8 mouse cellular contexts compared by ENCODE assay signal in genomic region chr4:33242536-33242935, GRCm38 (mm10). TPM values are rescaled to one million over a fixed set of nuclear protein-coding genes. Genes with fewer than 3 reads are reported as not detected.
DNase-seq lines count a peak whose midpoint lies in the region; ATAC-seq and TF ChIP-seq lines count a peak whose summit lies in the region.

No protein-coding gene starts in this region.

- WGBS in heart, adult 2 months = 56% methylated on average over 5 of the region's 5 CpGs
- WGBS in kidney, embryonic 16.5 days = 65% methylated on average over 5 of the region's 5 CpGs

- peaks cover 4% of the 10 kb centered on the region for H3K79me2 ChIP-seq in heart, adult 2 months (replicated peaks; ENCODE audit: control insufficient read depth, insufficient read depth, low read length)

- no peak overlapping the region for H3K27ac ChIP-seq in heart, adult 2 months
- H3K27ac ChIP-seq in kidney, embryonic 16.5 days (ENCODE audit: low read length) = no peak overlapping the region

- ATAC-seq in kidney, embryonic 16.5 days (ENCODE audit: low FRiP score, low TSS enrichment) = no peak

- no peak overlapping the region for H3K4me2 ChIP-seq in kidney, embryonic 16.5 days (replicated peaks; ENCODE audit: low read depth, low read length)

- H3K9ac ChIP-seq in heart, adult 2 months (ENCODE audit: low read depth, low read length) = no peak overlapping the region
- no peak overlapping the region for H3K9ac ChIP-seq in kidney, embryonic 16.5 days (replicated peaks; ENCODE audit: low read length)

- no peaks in the 10 kb centered on the region for H3K27me3 ChIP-seq in heart, adult 2 months (ENCODE audit: control insufficient read depth, insufficient read depth, low read length)
- no peaks in the 10 kb centered on the region for H3K27me3 ChIP-seq in kidney, embryonic 16.5 days (ENCODE audit: insufficient read depth, low read length)

- TF ChIP-seq POLR2A in heart, adult 2 months (IDR thresholded peaks at IDR 0.05; ENCODE audit: insufficient read depth, low read depth, low read length) = no peak

- peaks cover 34% of the 10 kb centered on the region for H3K36me3 ChIP-seq in heart, adult 2 months (ENCODE audit: control insufficient read depth, insufficient read depth, low read length)
- H3K36me3 ChIP-seq in kidney, embryonic 16.5 days (ENCODE audit: insufficient read depth, low read length) = peaks cover 32% of the 10 kb centered on the region

- no peak for TF ChIP-seq EP300 in heart, adult 2 months (IDR thresholded peaks at IDR 0.05; ENCODE audit: insufficient read depth, low read depth, low read length)

- H3K9me3 ChIP-seq in kidney, embryonic 16.5 days (ENCODE audit: low read length) = no peaks in the 10 kb centered on the region

- DNase-seq in heart, adult 11 months = peak; percentile 90
- DNase-seq in heart, adult 2 months = no peak
- DNase-seq in 3T3-L1 (ENCODE audit: low read depth, low spot score) = peak; percentile 27
- DNase-seq in Muller cell, postnatal 12 days (ENCODE audit: inconsistent ontology term) = peak; percentile 11
- peak; percentile 63 for DNase-seq in liver
- no peak for DNase-seq in layer of hippocampus, postnatal 14 days (ENCODE audit: low spot score in 2 of 2)
- DNase-seq in spleen, adult 12 weeks (ENCODE audit: low spot score) = no peak

- no peak overlapping the region for H3K4me3 ChIP-seq in heart, adult 2 months
- H3K4me3 ChIP-seq in kidney, embryonic 16.5 days (ENCODE audit: low read length) = no peak overlapping the region

- no peak for TF ChIP-seq CTCF in heart, adult 2 months (IDR thresholded peaks at IDR 0.05)

- intact Hi-C loops in heart, adult 2 months (cut with DNase I) = no loop called here

- H3K4me1 ChIP-seq in heart, adult 2 months (ENCODE audit: control insufficient read depth, insufficient read depth, low read length) = peaks cover 12% of the 10 kb centered on the region
- peaks cover 10% of the 10 kb centered on the region for H3K4me1 ChIP-seq in kidney, embryonic 16.5 days (ENCODE audit: insufficient read depth, low read length)

RNA-seq across cellular contexts. Expression of gene Srsf12, which starts 33.7 kb away (rescaled TPM):
- not detected for total RNA-seq in heart, adult 2 months (2021)
- polyA plus RNA-seq in heart, adult 2 months (2012; rRNA removed) = not detected in 2 replicates
- total RNA-seq in layer of hippocampus, postnatal 14 days (2021) = 10 to 100 TPM; 29.2 to 33.8 TPM
- polyA plus RNA-seq in kidney, embryonic 16.5 days (2015; fragmentation: Nextera tagmentation; extraction: Ambion mirVana) = 5.0 and 5.5 TPM in 2 replicates

RNA-seq across cellular contexts. Expression of gene Pnrc1, which starts 47.4 kb away (rescaled TPM):
- 100 to 1,000 TPM; 151 to 170 TPM for total RNA-seq in heart, adult 2 months (2021)
- 39.8 and 40.5 TPM in 2 replicates for polyA plus RNA-seq in heart, adult 2 months (2012; rRNA removed)
- total RNA-seq in layer of hippocampus, postnatal 14 days (2021) = 100 to 1,000 TPM in 1 of 2 experiments, 10 to 100 TPM in 1; 97.2 to 109 TPM
- polyA plus RNA-seq in kidney, embryonic 16.5 days (2015; fragmentation: Nextera tagmentation; extraction: Ambion mirVana) = 81.9 and 83.0 TPM in 2 replicates

RNA-seq across cellular contexts. Expression of gene Pm20d2, which starts 53.0 kb away (rescaled TPM):
- 10 to 100 TPM; 57.8 to 64.9 TPM for total RNA-seq in heart, adult 2 months (2021)
- polyA plus RNA-seq in heart, adult 2 months (2012; rRNA removed) = 26.1 and 40.5 TPM in 2 replicates
- total RNA-seq in layer of hippocampus, postnatal 14 days (2021) = 10 to 100 TPM; 10.9 to 12.3 TPM
- polyA plus RNA-seq in kidney, embryonic 16.5 days (2015; fragmentation: Nextera tagmentation; extraction: Ambion mirVana) = 0.60 and 1.2 TPM in 2 replicates

Comparison
In these comparisons a context has a peak if more than half of its experiments do, and no peak if none do; other contexts are left out.
1. DNase-seq: peak in heart, adult 11 months (single experiment), 3T3-L1 (single experiment), Muller cell, postnatal 12 days (single experiment) and liver (single experiment); none in heart, adult 2 months (0 of 2), layer of hippocampus, postnatal 14 days (0 of 2) and spleen, adult 12 weeks (single experiment).
2. RNA of gene Srsf12, which starts 33.7 kb away (total RNA-seq): 29.2 to 33.8 TPM in layer of hippocampus, postnatal 14 days; not detected in heart, adult 2 months; every median in the first group is over 10 times any median in the second.
3. RNA of gene Pm20d2, which starts 53.0 kb away (total RNA-seq): 57.8 to 64.9 TPM in heart, adult 2 months; 10.9 to 12.3 TPM in layer of hippocampus, postnatal 14 days; every median in the first group is over 4 times any median in the second.